Mouse (Mus musculus) liver, postnatal 0 days (tissue): ENCODE results near the gene Cxcl17. TPM values are rescaled to one million over a fixed set of nuclear protein-coding genes. Genes with fewer than 3 reads are reported as not detected.

Experiments
- ATAC-seq: fragments of 200-750 bp; cut with Nextera tagmentation; 2 replicates; pipeline ENCODE4 v1.8.0; 2017; ENCODE audit warnings: mild to moderate bottlenecking, moderate library complexity
- DNase-seq: peaks from one replicate; pipeline ENCODE4 v3.0.0-alpha.2; 2016
- H3K27ac ChIP-seq: fragments of 300-500 bp; sonication (generic); 2 replicates; pipeline ENCODE4 v1.5.1; 2014; ENCODE audit warnings: antibody characterized with exemption, moderate library complexity, mild to moderate bottlenecking, low read depth
- H3K27me3 ChIP-seq: fragments of 300-500 bp; sonication (generic); 2 replicates; pipeline ENCODE4 v1.6.1; 2014; ENCODE audit warnings: low read length, control low read depth, mixed read lengths; ENCODE audit not compliant: insufficient read depth
- H3K36me3 ChIP-seq: fragments of 300-500 bp; sonication (generic); replicated peaks from 2 replicates; pipeline ENCODE4 v1.6.1; 2014; ENCODE audit warnings: mild to moderate bottlenecking, control low read depth, low read length, moderate library complexity, mixed read lengths; ENCODE audit not compliant: insufficient read depth
- H3K4me1 ChIP-seq: fragments of 300-500 bp; sonication (generic); 2 replicates; pipeline ENCODE4 v1.6.1; 2014; ENCODE audit warnings: antibody characterized with exemption, mild to moderate bottlenecking, control low read depth; ENCODE audit not compliant: insufficient read depth
- H3K4me2 ChIP-seq: fragments of 300-500 bp; sonication (generic); 2 replicates; pipeline ENCODE4 v1.6.1; 2014; ENCODE audit warnings: low read depth, mild to moderate bottlenecking, low read length, moderate library complexity, mixed read lengths
- H3K4me3 ChIP-seq: fragments of 300-500 bp; sonication (generic); 2 replicates; pipeline ENCODE4 v1.5.1; 2014; ENCODE audit warnings: low read depth, low read length
- H3K9ac ChIP-seq: fragments of 300-500 bp; sonication (generic); replicated peaks from 2 replicates; pipeline ENCODE4 v1.6.1; 2014; ENCODE audit warnings: mild to moderate bottlenecking, moderate library complexity
- H3K9me3 ChIP-seq: fragments of 300-500 bp; sonication (generic); 2 replicates; pipeline ENCODE4 v1.6.1; 2016; ENCODE audit warnings: mild to moderate bottlenecking, control low read depth, low read length, mixed read lengths
- CTCF ChIP-seq: sonication (generic); IDR thresholded peaks from 2 replicates; pipeline ENCODE4 v1.5.1; 2016; ENCODE audit warnings: antibody characterized with exemption, low read depth
- EP300 ChIP-seq: IDR thresholded peaks from 2 replicates; pipeline ENCODE4 v1.6.1; 2016; ENCODE audit warnings: antibody characterized with exemption, low read depth, mild to moderate bottlenecking
- WGBS: fragments of 180-500 bp; shearing (Covaris S2); extraction: QIAGEN DNeasy Blood & Tissue Kit; methylation state at CpG from one replicate; pipeline ENCODE4 v1.1.7; 2014; ENCODE audit not compliant: insufficient replicate concordance; 5-methylcytosine and 5-hydroxymethylcytosine counted together
- polyA plus RNA-seq: library from polyadenylated mRNA; unstranded; fragments of >200 nt; fragmentation: Nextera tagmentation; extraction: Ambion mirVana; gene quantifications from 2 replicates; pipeline ENCODE4 v1.2.1, GENCODE M21; 2015

The Cxcl17 gene
- polyA plus RNA-seq, 1 experiment from 2014 or later: not detected

GRCm38 (mm10) chr7:25385850-25386555 lies 26.7 kb downstream of the Cxcl17 start:
- peak; percentile 58 for ATAC-seq
- H3K9me3 ChIP-seq: no peaks in the 10 kb centered on the region
- H3K4me1 ChIP-seq: peaks cover 47% of the 10 kb centered on the region
- no peak overlapping the region for H3K4me3 ChIP-seq
- peak overlapping the region; percentile 93 for H3K27ac ChIP-seq
- H3K9ac ChIP-seq: peak overlapping the region; percentile 51
- no peak for TF ChIP-seq CTCF
- peak; percentile 28; the same call in 1 of the 2 replicates for TF ChIP-seq EP300
- H3K36me3 ChIP-seq: peaks cover 55% of the 10 kb centered on the region
- H3K27me3 ChIP-seq: no peaks in the 10 kb centered on the region
- H3K4me2 ChIP-seq: peak overlapping the region; percentile 36
- WGBS: 27% methylated on average over 12 of the region's 12 CpGs
- DNase-seq: peak; percentile 82

GRCm38 (mm10) chr7:25385259-25385658 lies 27.4 kb downstream of the Cxcl17 start:
- ATAC-seq (no peak), DNase-seq (no peak)
- peaks cover 61% of the 10 kb centered on the region for H3K36me3 ChIP-seq
- H3K4me3 ChIP-seq: no peak overlapping the region
- peak overlapping the region; percentile 93 for H3K27ac ChIP-seq
- WGBS: 81% methylated on average over 12 of the region's 12 CpGs
- peak overlapping the region; percentile 36; the same call in 1 of the 2 replicates for H3K4me2 ChIP-seq
- H3K9me3 ChIP-seq: no peaks in the 10 kb centered on the region
- no peak overlapping the region for H3K9ac ChIP-seq
- TF ChIP-seq CTCF (no peak), EP300 (no peak)
- H3K4me1 ChIP-seq: peaks cover 39% of the 10 kb centered on the region
- H3K27me3 ChIP-seq: no peaks in the 10 kb centered on the region

GRCm38 (mm10) chr7:25384818-25385217 lies 27.9 kb downstream of the Cxcl17 start:
- 46% methylated on average over 9 of the region's 9 CpGs for WGBS
- Histone ChIP-seq H3K9me3 (no peaks in the 10 kb centered on the region), H3K9ac (no peak overlapping the region), H3K27me3 (no peaks in the 10 kb centered on the region), H3K27ac (0 out of 2 replicates have a peak overlapping the region, but pooled peaks have one; percentile 93), H3K36me3 (peaks cover 61% of the 10 kb centered on the region), H3K4me3 (no peak overlapping the region), H3K4me2 (peak overlapping the region; percentile 36; the same call in 1 of the 2 replicates), H3K4me1 (peaks cover 37% of the 10 kb centered on the region)
- ATAC-seq (no peak), DNase-seq (peak; percentile 35)
- no peak for TF ChIP-seq EP300
- TF ChIP-seq CTCF: no peak

GRCm38 (mm10) chr7:25384318-25384717 lies 28.4 kb downstream of the Cxcl17 start:
- ATAC-seq (no peak), DNase-seq (no peak)
- Histone ChIP-seq H3K4me1 (peaks cover 37% of the 10 kb centered on the region), H3K9me3 (no peaks in the 10 kb centered on the region), H3K27me3 (no peaks in the 10 kb centered on the region), H3K4me2 (no peak overlapping the region), H3K4me3 (no peak overlapping the region), H3K36me3 (peaks cover 61% of the 10 kb centered on the region), H3K27ac (no peak overlapping the region), H3K9ac (no peak overlapping the region)
- 83% methylated on average over 13 of the region's 13 CpGs for WGBS
- TF ChIP-seq CTCF (no peak), EP300 (no peak)

- Histone ChIP-seq H3K9ac (no peak overlapping the region), H3K4me3 (no peak overlapping the region), H3K4me2 (no peak overlapping the region), H3K27me3 (no peaks in the 10 kb centered on the region), H3K4me1 (peaks cover 40% of the 10 kb centered on the region), H3K27ac (no peak overlapping the region), H3K9me3 (no peaks in the 10 kb centered on the region), H3K36me3 (peaks cover 61% of the 10 kb centered on the region)
- ATAC-seq (no peak), DNase-seq (no peak)
- WGBS: 79% methylated on average over 4 of the region's 4 CpGs
- TF ChIP-seq CTCF (no peak), EP300 (no peak)
Observed at GRCm38 (mm10) chr7:25383891-25384290, 28.8 kb downstream of the Cxcl17 start.

GRCm38 (mm10) chr7:25383385-25383784 lies 29.3 kb downstream of the Cxcl17 start:
- Histone ChIP-seq H3K4me2 (no peak overlapping the region), H3K27ac (no peak overlapping the region), H3K36me3 (peaks cover 57% of the 10 kb centered on the region), H3K4me3 (no peak overlapping the region), H3K9me3 (no peaks in the 10 kb centered on the region), H3K9ac (no peak overlapping the region), H3K27me3 (no peaks in the 10 kb centered on the region), H3K4me1 (peaks cover 40% of the 10 kb centered on the region)
- DNase-seq: no peak
- no peak for ATAC-seq
- TF ChIP-seq CTCF (no peak), EP300 (no peak)
- WGBS: 86% methylated on average over 7 of the region's 7 CpGs
